Mouse (Mus musculus): ENCODE data around the gene Cfap44.

GRCm38 (mm10) chr16:44487194-44487593, 92.6 kb downstream of the Cfap44 start:
- no peak for TF ChIP-seq CTCF (IDR thresholded peaks at IDR 0.05)
- TF ChIP-seq EP300 (IDR thresholded peaks at IDR 0.05): no peak
